Mouse (Mus musculus): ENCODE data around the gene Clca4a. TPM values are rescaled to one million over a fixed set of nuclear protein-coding genes. Genes with fewer than 3 reads are reported as not detected.

Clca4a gene
- not detected in 2 replicates for polyA plus RNA-seq (2015; fragmentation: Nextera tagmentation; extraction: Ambion mirVana)

DNA sequence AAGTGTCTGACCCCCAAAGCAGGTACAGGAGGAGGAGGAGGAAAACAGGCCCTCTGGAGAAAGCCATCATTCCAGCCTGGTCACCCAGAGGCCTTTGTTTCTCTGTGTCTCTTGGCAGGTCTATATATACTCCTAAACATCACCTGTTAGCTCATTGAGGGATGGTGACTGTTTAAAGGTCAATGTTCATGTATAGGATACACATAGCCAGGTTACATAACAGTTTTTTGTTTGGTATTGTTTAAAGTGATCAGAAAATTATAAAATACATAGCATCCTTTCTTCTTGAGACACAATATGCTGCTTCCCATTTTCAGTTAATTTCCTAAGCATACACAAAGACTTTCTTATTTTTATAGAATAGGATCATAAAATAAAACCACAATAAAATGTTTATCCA is at the start of gene Clca4a:
Gene Clca4a, minus strand, starts transcription at position 101 of the 400 bp plus-strand sequence.

DNA sequence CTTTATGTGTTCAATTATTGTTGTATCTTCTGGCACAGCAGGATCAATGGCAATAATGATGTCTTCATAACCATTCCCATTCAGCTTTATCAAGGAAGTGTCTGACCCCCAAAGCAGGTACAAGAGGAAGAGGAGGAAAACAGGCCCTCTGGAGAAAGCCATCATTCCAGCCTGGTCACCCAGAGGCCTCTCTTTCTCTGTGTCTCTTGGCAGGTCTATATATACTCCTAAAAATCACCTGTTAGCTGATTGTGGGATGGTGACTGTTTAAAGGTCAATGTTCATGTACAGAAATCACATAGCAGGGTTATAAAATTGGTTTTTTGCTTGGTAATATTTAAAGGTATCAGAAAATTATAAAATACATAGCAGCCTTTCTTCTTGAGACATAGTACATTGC is 42.5 kb downstream of the Clca4a start, which contains the start of gene Clca4b:
Gene Clca4b, minus strand, starts transcription at position 195 of the 400 bp plus-strand sequence.

Other genes starting within 250 kb of the Clca4a start
- gene Clca3a1, start 214.1 kb downstream of the Clca4a start, polyA plus RNA-seq (2015; fragmentation: Nextera tagmentation; extraction: Ambion mirVana): 57.9 and 77.5 TPM in 2 replicates
- 0.11 and 0.30 TPM in 2 replicates for gene Clca3a2, start 155.6 kb downstream of the Clca4a start, polyA plus RNA-seq (2015; fragmentation: Nextera tagmentation; extraction: Ambion mirVana)
- not detected in 2 replicates for gene Clca3b, start 125.7 kb downstream of the Clca4a start, polyA plus RNA-seq (2015; fragmentation: Nextera tagmentation; extraction: Ambion mirVana)
- gene Clca4b, start 42.5 kb downstream of the Clca4a start, polyA plus RNA-seq (2015; fragmentation: Nextera tagmentation; extraction: Ambion mirVana): not detected in 2 replicates
- not detected in 2 replicates for gene Clca1, start 57.7 kb upstream of the Clca4a start, polyA plus RNA-seq (2015; fragmentation: Nextera tagmentation; extraction: Ambion mirVana)
- gene Clca2, start 124.4 kb upstream of the Clca4a start, polyA plus RNA-seq (2015; fragmentation: Nextera tagmentation; extraction: Ambion mirVana): 0.36 and 0.58 TPM in 2 replicates
- 8.8 and 9.2 TPM in 2 replicates for gene Odf2l, start 143.5 kb upstream of the Clca4a start, polyA plus RNA-seq (2015; fragmentation: Nextera tagmentation; extraction: Ambion mirVana)